Mouse (Mus musculus): ENCODE results near the gene Syt2. TPM values are rescaled to one million over a fixed set of nuclear protein-coding genes. Genes with fewer than 3 reads are reported as not detected.

The Syt2 gene
- total RNA-seq, 2 experiments from 2014 or later: 57.7 to 62.5 TPM

- intact Hi-C loops (cut with DNase I): no loop called here
- Histone ChIP-seq H3K4me3 (no peak overlapping the region), H3K27ac (no peak overlapping the region)
- no peak for TF ChIP-seq CTCF (IDR thresholded peaks at IDR 0.05)
- DNase-seq (ENCODE audit: extremely low spot score in 1 of 2, low spot score in 2 of 2): no peak
Observed at GRCm38 (mm10) chr1:134805471-134805870, 159.0 kb downstream of the Syt2 start.

Small RNA genes within 50 kb of the gene (microRNA-seq; reads per million reads assigned to microRNA genes)
- gene Gm22232: 0 reads per million in 2 experiments

Other genes starting within 250 kb of the Syt2 start
- 10 to 100 TPM; 20.3 to 23.3 TPM for gene Cyb5r1, start 241.1 kb upstream of the Syt2 start, total RNA-seq (2021)
- 10 to 100 TPM; 55.9 to 58.2 TPM for gene Adipor1, start 231.3 kb upstream of the Syt2 start, total RNA-seq (2021)
- gene Klhl12, start 191.1 kb upstream of the Syt2 start, total RNA-seq (2021): 10 to 100 TPM; 36.1 to 38.9 TPM
- gene Rabif, start 152.0 kb upstream of the Syt2 start, total RNA-seq (2021): 10 to 100 TPM; 25.8 to 28.6 TPM
- gene Mgat4e, start 97.0 kb upstream of the Syt2 start, total RNA-seq (2021): not detected
- 10 to 100 TPM; 70.5 to 71.0 TPM for gene Kdm5b, start 86.5 kb upstream of the Syt2 start, total RNA-seq (2021)

Data from left cerebral cortex, adult 2 months (tissue).